Mouse (Mus musculus): ENCODE measurements around the gene Olfr1175-ps.

- TF ChIP-seq CTCF (IDR thresholded peaks at IDR 0.05; ENCODE audit: low read depth) (no peak), EP300 (IDR thresholded peaks at IDR 0.05; ENCODE audit: low read depth) (no peak)
Measured at GRCm38 (mm10) chr2:88336421-88336820, 9.4 kb upstream of the Olfr1175-ps start, which contains the start of gene Olfr1176.
